Mouse (Mus musculus) embryonic facial prominence, embryonic 12.5 days (tissue): ENCODE results near the gene Tbc1d21. TPM values are rescaled to one million over a fixed set of nuclear protein-coding genes. Genes with fewer than 3 reads are reported as not detected.

Experiments
- ATAC-seq: fragments of 200-750 bp; cut with Nextera tagmentation; 2 replicates; pipeline ENCODE4 v1.8.0; 2017; ENCODE audit not compliant: insufficient number of reproducible peaks, insufficient read depth, low FRiP score, low TSS enrichment
- H3K27ac ChIP-seq: fragments of 300-500 bp; sonication (generic); 2 replicates; pipeline ENCODE4 v1.5.1; 2016; ENCODE audit warnings: mild to moderate bottlenecking
- H3K27me3 ChIP-seq: fragments of 300-500 bp; sonication (generic); 2 replicates; pipeline ENCODE4 v1.6.1; 2016; ENCODE audit warnings: mild to moderate bottlenecking, moderate library complexity
- H3K36me3 ChIP-seq: fragments of 300-500 bp; sonication (generic); 2 replicates; pipeline ENCODE4 v1.6.1; 2016; ENCODE audit warnings: mild to moderate bottlenecking
- H3K4me1 ChIP-seq: fragments of 300-500 bp; sonication (generic); 2 replicates; pipeline ENCODE4 v1.6.1; 2016
- H3K4me2 ChIP-seq: fragments of 300-500 bp; sonication (generic); replicated peaks from 2 replicates; pipeline ENCODE4 v1.6.1; 2016; ENCODE audit warnings: mild to moderate bottlenecking, moderate library complexity
- H3K4me3 ChIP-seq: fragments of 300-500 bp; sonication (generic); 2 replicates; pipeline ENCODE4 v1.5.1; 2016; ENCODE audit warnings: mild to moderate bottlenecking
- H3K9ac ChIP-seq: fragments of 300-500 bp; sonication (generic); 2 replicates; pipeline ENCODE4 v1.6.1; 2016; ENCODE audit warnings: mild to moderate bottlenecking, moderate library complexity
- H3K9me3 ChIP-seq: fragments of 300-500 bp; sonication (generic); 2 replicates; pipeline ENCODE4 v1.6.1; 2016; ENCODE audit warnings: mild to moderate bottlenecking, moderate library complexity
- WGBS: fragments of 180-500 bp; shearing (Covaris S2); methylation state at CpG from one replicate; pipeline ENCODE4 v1.1.7; 2016; 5-methylcytosine and 5-hydroxymethylcytosine counted together
- polyA plus RNA-seq: library from polyadenylated mRNA; unstranded; fragments of >200 nt; fragmentation: Nextera tagmentation; extraction: Ambion mirVana; gene quantifications from 2 replicates; pipeline ENCODE4 v1.2.1, GENCODE M21; 2016

The Tbc1d21 gene
- polyA plus RNA-seq, 1 experiment from 2014 or later = not detected

DNA sequence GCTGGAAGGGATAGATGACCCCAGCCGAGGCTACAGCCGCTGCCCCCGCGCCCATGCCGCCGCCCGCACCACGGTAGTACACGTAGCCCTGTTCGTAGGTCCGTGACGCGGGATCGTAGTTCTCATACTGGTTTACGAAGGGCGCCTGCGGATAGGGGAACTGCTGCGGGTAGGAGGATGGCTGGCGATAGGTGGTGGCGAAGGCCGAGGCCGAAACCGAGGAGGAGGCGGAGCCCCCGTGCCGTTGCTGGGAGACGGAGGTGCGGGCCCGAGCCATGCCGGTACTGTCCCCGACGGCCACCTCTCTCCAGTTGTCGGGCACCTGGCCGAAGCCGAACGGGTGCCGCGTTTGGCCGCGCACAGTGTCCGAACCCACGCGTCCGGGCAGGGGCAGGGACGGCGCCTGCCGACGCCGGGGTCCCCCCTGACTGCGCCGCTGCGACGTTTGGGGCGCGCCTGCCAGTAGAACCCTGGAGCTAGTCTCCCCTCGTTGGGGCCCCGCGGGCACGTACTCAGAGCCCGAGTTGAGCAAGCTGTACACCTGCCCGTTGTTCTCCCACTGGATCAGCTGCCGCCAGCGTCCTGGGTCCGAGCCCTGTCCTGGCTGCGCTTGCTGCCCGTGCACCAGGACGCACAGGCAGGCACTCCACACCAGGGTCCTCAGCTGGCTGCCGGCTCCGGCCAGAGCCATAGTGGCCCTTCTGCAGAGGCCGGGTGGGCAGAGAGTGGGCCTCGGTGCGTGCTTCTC lies 57.9 kb downstream of the Tbc1d21 start:
- Histone ChIP-seq H3K4me3 (peak overlapping the region; percentile 53), H3K9me3 (no peaks in the 10 kb centered on the region), H3K4me1 (peaks cover 74% of the 10 kb centered on the region), H3K27me3 (peaks cover 11% of the 10 kb centered on the region), H3K36me3 (no peaks in the 10 kb centered on the region), H3K9ac (peak overlapping the region; percentile 52), H3K4me2 (peak overlapping the region; percentile 88), H3K27ac (peak overlapping the region; percentile 83)
- 0 out of 2 replicates have a peak, but pooled peaks have one; percentile 44 for ATAC-seq
- WGBS = 2% methylated on average over 71 of the region's 72 CpGs

DNA sequence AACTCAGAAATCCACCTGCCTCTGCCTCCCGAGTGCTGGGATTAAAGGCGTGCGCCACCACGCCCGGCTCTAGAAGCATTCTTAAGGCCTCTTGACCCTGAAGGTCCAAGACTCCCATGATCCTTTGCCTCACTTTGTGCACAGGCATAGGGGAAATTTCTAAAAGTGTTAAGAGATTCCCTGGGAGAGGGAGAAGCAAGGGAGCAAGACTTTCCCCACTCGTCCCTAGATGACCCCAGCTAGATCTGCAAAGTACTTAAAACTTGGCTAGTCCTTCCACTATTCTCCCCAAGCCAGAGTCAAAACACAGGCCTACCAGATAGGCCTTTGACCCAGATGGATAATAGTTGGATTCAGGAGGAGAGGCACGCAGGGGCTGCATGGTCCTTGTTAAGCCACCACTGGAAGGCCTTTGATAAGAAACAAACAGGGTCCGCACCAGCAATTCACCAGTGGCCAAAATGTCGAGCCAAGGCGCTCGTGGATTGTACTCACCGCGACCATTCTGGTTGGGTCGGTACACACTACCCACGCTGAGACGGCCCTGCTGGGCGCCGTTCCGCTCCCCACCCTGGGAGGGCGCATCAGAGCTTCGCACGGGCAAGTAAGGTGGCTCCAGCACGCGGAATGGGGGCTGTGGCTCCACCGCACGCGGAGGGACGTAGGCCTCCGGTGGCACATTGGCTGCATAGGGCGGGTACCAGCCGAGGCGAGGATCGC lies 58.9 kb downstream of the Tbc1d21 start:
- ATAC-seq = no peak
- WGBS = 53% methylated on average over 33 of the region's 33 CpGs
- H3K4me3 ChIP-seq = peak overlapping the region; percentile 53
- H3K4me2 ChIP-seq = peak overlapping the region; percentile 88
- peaks cover 71% of the 10 kb centered on the region for H3K4me1 ChIP-seq
- H3K36me3 ChIP-seq = no peaks in the 10 kb centered on the region
- H3K27ac ChIP-seq = no peak overlapping the region
- peak overlapping the region; percentile 52 for H3K9ac ChIP-seq
- no peaks in the 10 kb centered on the region for H3K9me3 ChIP-seq
- H3K27me3 ChIP-seq = peaks cover 11% of the 10 kb centered on the region

GRCm38 (mm10) chr9:58310043-58310660 lies 60.1 kb downstream of the Tbc1d21 start:
- H3K36me3 ChIP-seq = no peaks in the 10 kb centered on the region
- ATAC-seq = no peak
- H3K4me3 ChIP-seq = no peak overlapping the region
- H3K27ac ChIP-seq = no peak overlapping the region
- H3K4me2 ChIP-seq = peak overlapping the region; percentile 11; the same call in 1 of the 2 replicates
- 75% methylated on average over 14 of the region's 14 CpGs for WGBS
- peaks cover 11% of the 10 kb centered on the region for H3K27me3 ChIP-seq
- H3K9ac ChIP-seq = no peak overlapping the region
- H3K4me1 ChIP-seq = peaks cover 76% of the 10 kb centered on the region
- no peaks in the 10 kb centered on the region for H3K9me3 ChIP-seq

Other genes starting within 250 kb of the Tbc1d21 start
- gene Islr, start 166.1 kb downstream of the Tbc1d21 start, polyA plus RNA-seq = 88.0 and 95.6 TPM in 2 replicates
- 5.3 and 7.3 TPM in 2 replicates for gene Islr2, start 166.1 kb downstream of the Tbc1d21 start, polyA plus RNA-seq
- gene Pml, start 120.7 kb downstream of the Tbc1d21 start, polyA plus RNA-seq = 14.0 and 16.0 TPM in 2 replicates
- 40.9 and 44.2 TPM in 2 replicates for gene Stoml1, start 117.3 kb downstream of the Tbc1d21 start, polyA plus RNA-seq
- 27.5 and 29.3 TPM in 2 replicates for gene Loxl1, start 57.3 kb downstream of the Tbc1d21 start, polyA plus RNA-seq
- gene Insyn1, start 118.1 kb upstream of the Tbc1d21 start, polyA plus RNA-seq = 5.9 and 6.1 TPM in 2 replicates
- gene Cd276, start 185.0 kb upstream of the Tbc1d21 start, polyA plus RNA-seq = 56.3 and 57.3 TPM in 2 replicates
- 76.7 and 76.8 TPM in 2 replicates for gene Nptn, start 211.8 kb upstream of the Tbc1d21 start, polyA plus RNA-seq